In the genomic region with DNA sequence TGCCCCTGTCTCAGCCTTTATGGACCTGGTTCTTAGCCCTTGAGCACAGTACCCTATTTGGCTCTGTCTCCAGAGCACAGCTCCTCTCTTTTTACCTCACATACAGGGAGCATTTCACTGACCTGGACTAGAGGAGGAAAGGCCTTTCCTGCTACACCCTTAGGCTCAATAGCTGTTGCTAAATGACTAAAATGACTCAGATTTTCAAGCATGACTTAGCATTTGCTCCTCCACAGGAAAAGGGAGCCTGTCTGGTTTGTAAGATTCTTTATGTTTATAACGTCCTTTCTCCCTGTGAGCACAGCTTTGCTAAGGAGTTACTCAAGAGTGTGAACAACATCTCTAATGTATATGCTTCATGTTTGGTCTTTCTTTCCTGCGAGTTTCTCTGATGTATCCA, we compare ENCODE assay signal across 24 mouse cellular contexts. TPM values are rescaled to one million over a fixed set of nuclear protein-coding genes. Genes with fewer than 3 reads are reported as not detected.
DNase-seq lines count a peak whose midpoint lies in the region; TF ChIP-seq lines count a peak whose summit lies in the region.
"Had no signal": no experiment of that assay in that cellular context is flagged by ENCODE, and none has a peak within 500 bp of the region (broad histone marks: within the 10 kb centered on the region; RNA-seq: fewer than 3 reads in every experiment).

No protein-coding gene starts in this region.

- H3K4me1 ChIP-seq in kidney, adult 2 months (ENCODE audit: control insufficient read depth, insufficient read depth, low read length) = peaks cover 36% of the 10 kb centered on the region
- H3K4me1 ChIP-seq in embryonic fibroblast, embryonic 13.5 days (ENCODE audit: control insufficient read depth, insufficient read depth, low read length) = peaks cover 5% of the 10 kb centered on the region; the same call in 1 of the 2 replicates
- H3K4me1 ChIP-seq: liver, embryonic 13.5 days had no signal

- no peaks in the 10 kb centered on the region for H3K36me3 ChIP-seq in kidney, adult 2 months (ENCODE audit: control insufficient read depth, insufficient read depth, low read length)
- H3K36me3 ChIP-seq: heart, embryonic 13.5 days; liver, embryonic 13.5 days had no signal

- no peaks in the 10 kb centered on the region for H3K27me3 ChIP-seq in kidney, adult 2 months (replicated peaks; ENCODE audit: control insufficient read depth, insufficient read depth, low read length)
- H3K27me3 ChIP-seq: hindbrain, embryonic 12.5 days; liver, embryonic 13.5 days; midbrain, embryonic 13.5 days had no signal

- WGBS in kidney, adult 2 months = 52% methylated on average over 2 of the region's 2 CpGs

- H3K27ac ChIP-seq in kidney, adult 2 months (ENCODE audit: insufficient read depth, low read depth, low read length) = peak overlapping the region; percentile 33; the same call in 1 of the 2 replicates
- H3K27ac ChIP-seq in embryonic fibroblast, embryonic 13.5 days (ENCODE audit: insufficient read depth, low read length) = peak overlapping the region; percentile 76
- H3K27ac ChIP-seq: heart, adult 2 months; heart, embryonic 13.5 days; hindbrain, embryonic 12.5 days; liver, embryonic 13.5 days; midbrain, embryonic 13.5 days had no signal

- TF ChIP-seq CTCF in kidney, adult 2 months (conservative IDR thresholded peaks at IDR 0.05; ENCODE audit: insufficient read depth, insufficient read length, low read depth, low read length) = no peak
- TF ChIP-seq CTCF in embryonic fibroblast, embryonic 13.5 days (IDR thresholded peaks at IDR 0.05; ENCODE audit: borderline replicate concordance, insufficient read depth, low read length) = no peak

- TF ChIP-seq POLR2A in kidney, adult 2 months (IDR thresholded peaks at IDR 0.05; ENCODE audit: low read depth, low read length) = no peak
- no peak for TF ChIP-seq POLR2A in embryonic fibroblast, embryonic 13.5 days (IDR thresholded peaks at IDR 0.05; ENCODE audit: low read depth, low read length)

- peak; percentile 12 for DNase-seq in adrenal gland, adult 2 months
- DNase-seq in adrenal gland, postnatal 4 days (ENCODE audit: low spot score in 2 of 2) = no peak
- peak; percentile 60 for DNase-seq in kidney, adult 2 months
- DNase-seq in kidney, postnatal 10 days = no peak
- DNase-seq in 416B (ENCODE audit: low read depth) = peak; percentile 40
- DNase-seq in layer of hippocampus, adult 18-20 months (ENCODE audit: low spot score in 2 of 2) = no peak
- DNase-seq: cerebellum, adult 8-10 months; cerebellum, postnatal 36 days; gastrocnemius, postnatal 10 days; heart, adult 2 months; heart, postnatal 14 days; layer of hippocampus, postnatal 36 days; liver, embryonic 13.5 days; lung, adult 2 months; lung, postnatal 14 days; thymus, adult 18-20 months; thymus, postnatal 36 days had no signal

- H3K4me3 ChIP-seq in kidney, adult 2 months (ENCODE audit: insufficient read depth, low read depth, low read length) = no peak overlapping the region
- H3K4me3 ChIP-seq in embryonic fibroblast, embryonic 13.5 days (ENCODE audit: insufficient read depth, low read length) = no peak overlapping the region
- H3K4me3 ChIP-seq: heart, adult 2 months; heart, embryonic 13.5 days; hindbrain, embryonic 12.5 days; liver, embryonic 13.5 days; midbrain, embryonic 13.5 days had no signal

RNA-seq across cellular contexts. Expression of a gene that starts 47.3 kb away (rescaled TPM):
- total RNA-seq in adrenal gland, adult 2 months (2021) = 10 to 100 TPM; 27.2 to 40.0 TPM
- 18.5 and 20.2 TPM in 2 replicates for polyA plus RNA-seq in adrenal gland, adult 2 months (2012; rRNA removed)
- total RNA-seq in adrenal gland, postnatal 4 days (2021) = 10 to 100 TPM; 57.8 to 62.5 TPM
- polyA plus RNA-seq in kidney, adult 2 months (2012; rRNA removed) = 15.3 and 16.4 TPM in 2 replicates
- polyA plus RNA-seq in embryonic fibroblast, embryonic 13.5 days (2011; ENCODE audit: insufficient read length, low read depth, missing spikeins) = 14.4 and 20.2 TPM in 2 replicates
- total RNA-seq in layer of hippocampus, adult 18-20 months (2021) = 100 to 1,000 TPM; 158 to 160 TPM
- total RNA-seq: megakaryocyte progenitor cell, adult 5-6 weeks; monocyte, adult 5-6 weeks; neutrophil, adult 5-6 weeks had no signal

Comparison
In these comparisons a context has a peak if more than half of its experiments do, and no peak if none do; other contexts are left out.
1. DNase-seq: peak in adrenal gland, adult 2 months (single experiment), kidney, adult 2 months (single experiment) and 416B (single experiment); none in adrenal gland, postnatal 4 days (0 of 2), kidney, postnatal 10 days (single experiment) and layer of hippocampus, adult 18-20 months (0 of 2).